Comparison of ENCODE assay signal across 9 mouse cellular contexts in the genomic region with DNA sequence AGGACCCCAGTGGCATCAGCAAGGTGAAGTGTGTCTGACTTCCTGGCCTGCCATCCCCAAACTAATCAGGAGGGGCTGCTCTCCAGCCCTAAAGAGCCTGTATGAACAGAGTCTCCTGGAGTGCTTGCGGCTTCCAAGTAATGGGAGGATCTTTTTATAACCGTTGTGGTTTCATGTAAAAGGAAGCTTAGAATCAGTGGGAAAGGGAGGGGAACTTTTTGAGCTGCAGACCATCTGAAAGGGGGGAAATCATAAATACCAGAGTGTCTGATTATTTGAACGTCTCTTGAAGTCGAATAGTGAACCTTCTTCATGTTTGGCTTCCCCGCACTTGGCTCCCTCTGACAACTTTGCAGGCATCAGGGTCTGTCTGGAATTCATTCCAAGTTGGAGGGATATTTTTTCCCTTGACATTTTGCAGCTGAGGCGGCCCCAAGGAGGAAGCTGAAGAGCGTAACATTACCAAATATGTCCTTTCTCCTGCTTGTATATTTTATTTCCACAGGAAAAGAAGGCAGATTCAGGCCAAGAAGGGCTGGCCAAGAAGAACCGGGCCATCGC.
A peak's percentile ranks its signal among the peaks of the same experiment; 100 is the strongest.
DNase-seq lines count a peak whose midpoint lies in the region; ATAC-seq and TF ChIP-seq lines count a peak whose summit lies in the region.
"Had no signal": no experiment of that assay in that cellular context is flagged by ENCODE, and none has a peak within 500 bp of the region (broad histone marks: within the 10 kb centered on the region; RNA-seq: fewer than 3 reads in every experiment).

No protein-coding gene starts in this region.

- no peak overlapping the region for H3K9ac ChIP-seq in heart, embryonic 11.5 days (ENCODE audit: low read depth, low read length)
- H3K9ac ChIP-seq in intestine, postnatal 0 days (ENCODE audit: low read depth, low read length): no peak overlapping the region
- H3K9ac ChIP-seq in hindbrain, postnatal 0 days (replicated peaks; ENCODE audit: low read length): no peak overlapping the region
- no peak overlapping the region for H3K9ac ChIP-seq in liver, embryonic 11.5 days (ENCODE audit: low read depth, low read length)
- H3K9ac ChIP-seq: neural tube, embryonic 15.5 days had no signal

- peak; percentile 97 for DNase-seq in heart, adult 11 months
- DNase-seq in gastrocnemius, postnatal 10 days: peak; percentile 14
- peak; percentile 28 for DNase-seq in lung, postnatal 25 days (ENCODE audit: low spot score)
- DNase-seq in hindbrain, postnatal 0 days (ENCODE audit: low spot score): no peak
- DNase-seq in midbrain, embryonic 10.5 days (ENCODE audit: low spot score): no peak
- DNase-seq in liver, embryonic 11.5 days (ENCODE audit: low spot score): no peak

- TF ChIP-seq CTCF in intestine, postnatal 0 days (IDR thresholded peaks at IDR 0.05; ENCODE audit: low read depth): peak; percentile 41
- no peak for TF ChIP-seq CTCF in hindbrain, postnatal 0 days (IDR thresholded peaks at IDR 0.05; ENCODE audit: low read depth)

- ATAC-seq in heart, embryonic 11.5 days (replicated peaks; ENCODE audit: insufficient number of reproducible peaks, low FRiP score, low TSS enrichment): no peak
- no peak for ATAC-seq in intestine, postnatal 0 days
- ATAC-seq in hindbrain, postnatal 0 days: no peak
- ATAC-seq in liver, embryonic 11.5 days (replicated peaks; ENCODE audit: low FRiP score): no peak

- no peaks in the 10 kb centered on the region for H3K36me3 ChIP-seq in heart, embryonic 11.5 days (ENCODE audit: control insufficient read depth, insufficient read depth, low read length)
- H3K36me3 ChIP-seq in intestine, postnatal 0 days (ENCODE audit: control insufficient read depth, insufficient read depth): no peaks in the 10 kb centered on the region
- H3K36me3 ChIP-seq in hindbrain, postnatal 0 days (ENCODE audit: insufficient read depth, low read length): no peaks in the 10 kb centered on the region
- no peaks in the 10 kb centered on the region for H3K36me3 ChIP-seq in midbrain, embryonic 10.5 days
- H3K36me3 ChIP-seq in liver, embryonic 11.5 days (ENCODE audit: control insufficient read depth, insufficient read depth, low read length): no peaks in the 10 kb centered on the region
- H3K36me3 ChIP-seq: neural tube, embryonic 15.5 days had no signal

- H3K27me3 ChIP-seq in heart, embryonic 11.5 days (ENCODE audit: control insufficient read depth, insufficient read depth, low read length): no peaks in the 10 kb centered on the region
- no peaks in the 10 kb centered on the region for H3K27me3 ChIP-seq in intestine, postnatal 0 days (replicated peaks; ENCODE audit: control insufficient read depth, insufficient read depth, low read length)
- no peaks in the 10 kb centered on the region for H3K27me3 ChIP-seq in hindbrain, postnatal 0 days (ENCODE audit: insufficient read depth, low read length)
- no peaks in the 10 kb centered on the region for H3K27me3 ChIP-seq in midbrain, embryonic 10.5 days (ENCODE audit: low read depth, poor library complexity, severe bottlenecking)
- no peaks in the 10 kb centered on the region for H3K27me3 ChIP-seq in liver, embryonic 11.5 days (replicated peaks; ENCODE audit: control insufficient read depth, insufficient read depth, low read length)
- H3K27me3 ChIP-seq: neural tube, embryonic 15.5 days had no signal

- no peak overlapping the region for H3K4me2 ChIP-seq in heart, embryonic 11.5 days
- H3K4me2 ChIP-seq in intestine, postnatal 0 days (replicated peaks; ENCODE audit: low read depth): 0 out of 2 replicates have a peak overlapping the region, but pooled peaks have one; percentile 9
- no peak overlapping the region for H3K4me2 ChIP-seq in hindbrain, postnatal 0 days (ENCODE audit: low read depth, low read length)
- H3K4me2 ChIP-seq in liver, embryonic 11.5 days: no peak overlapping the region
- H3K4me2 ChIP-seq: neural tube, embryonic 15.5 days had no signal

- no peaks in the 10 kb centered on the region for H3K9me3 ChIP-seq in heart, embryonic 11.5 days (replicated peaks; ENCODE audit: control insufficient read depth, low read length)
- no peaks in the 10 kb centered on the region for H3K9me3 ChIP-seq in intestine, postnatal 0 days (ENCODE audit: control insufficient read depth)
- H3K9me3 ChIP-seq in hindbrain, postnatal 0 days (ENCODE audit: low read length): no peaks in the 10 kb centered on the region
- H3K9me3 ChIP-seq in midbrain, embryonic 10.5 days (replicated peaks): no peaks in the 10 kb centered on the region; the same call in 1 of the 2 replicates
- H3K9me3 ChIP-seq in liver, embryonic 11.5 days (ENCODE audit: control insufficient read depth, low read length): no peaks in the 10 kb centered on the region
- H3K9me3 ChIP-seq: neural tube, embryonic 15.5 days had no signal

- no peak overlapping the region for H3K27ac ChIP-seq in heart, embryonic 11.5 days (ENCODE audit: low read depth, low read length)
- peak overlapping the region; percentile 30; the same call in 1 of the 2 replicates for H3K27ac ChIP-seq in intestine, postnatal 0 days (ENCODE audit: low read depth, low read length)
- no peak overlapping the region for H3K27ac ChIP-seq in hindbrain, postnatal 0 days
- no peak overlapping the region for H3K27ac ChIP-seq in midbrain, embryonic 10.5 days (replicated peaks)
- no peak overlapping the region for H3K27ac ChIP-seq in liver, embryonic 11.5 days (ENCODE audit: low read depth, low read length)
- H3K27ac ChIP-seq: neural tube, embryonic 15.5 days had no signal

- peaks cover 27% of the 10 kb centered on the region for H3K4me1 ChIP-seq in heart, embryonic 11.5 days (ENCODE audit: control insufficient read depth, insufficient read depth, low read length)
- no peaks in the 10 kb centered on the region for H3K4me1 ChIP-seq in intestine, postnatal 0 days (replicated peaks; ENCODE audit: control insufficient read depth, insufficient read depth, low read length)
- H3K4me1 ChIP-seq in hindbrain, postnatal 0 days (ENCODE audit: insufficient read depth, low read length): no peaks in the 10 kb centered on the region
- no peaks in the 10 kb centered on the region for H3K4me1 ChIP-seq in midbrain, embryonic 10.5 days
- H3K4me1 ChIP-seq in liver, embryonic 11.5 days (replicated peaks; ENCODE audit: control insufficient read depth, insufficient read depth, low read length): no peaks in the 10 kb centered on the region
- H3K4me1 ChIP-seq: neural tube, embryonic 15.5 days had no signal

- H3K4me3 ChIP-seq in heart, embryonic 11.5 days (ENCODE audit: low read depth, low read length): no peak overlapping the region
- no peak overlapping the region for H3K4me3 ChIP-seq in intestine, postnatal 0 days (ENCODE audit: low read depth, low read length)
- no peak overlapping the region for H3K4me3 ChIP-seq in hindbrain, postnatal 0 days (ENCODE audit: low read length)
- H3K4me3 ChIP-seq in midbrain, embryonic 10.5 days: no peak overlapping the region
- no peak overlapping the region for H3K4me3 ChIP-seq in liver, embryonic 11.5 days (ENCODE audit: low read depth, low read length)
- H3K4me3 ChIP-seq: neural tube, embryonic 15.5 days had no signal

- WGBS in heart, embryonic 11.5 days (ENCODE audit: insufficient replicate concordance): 64% methylated on average over 9 of the region's 9 CpGs
- WGBS in intestine, postnatal 0 days: 48% methylated on average over 9 of the region's 9 CpGs
- 73% methylated on average over 9 of the region's 9 CpGs for WGBS in hindbrain, postnatal 0 days
- WGBS in midbrain, embryonic 10.5 days: 93% methylated on average over 9 of the region's 9 CpGs
- WGBS in liver, embryonic 11.5 days: 69% methylated on average over 9 of the region's 9 CpGs

Comparison
In these comparisons a context has a peak if more than half of its experiments do, and no peak if none do; other contexts are left out.
1. DNase-seq: peak in heart, adult 11 months (single experiment), gastrocnemius, postnatal 10 days (single experiment) and lung, postnatal 25 days (single experiment); none in hindbrain, postnatal 0 days (single experiment), midbrain, embryonic 10.5 days (single experiment) and liver, embryonic 11.5 days (single experiment).